Mouse (Mus musculus): Measurements from ENCODE around the gene Hprt. TPM values are rescaled to one million over a fixed set of nuclear protein-coding genes. Genes with fewer than 3 reads are reported as not detected.

The Hprt gene
- polyA plus RNA-seq, 1 experiment from 2014 or later, result 171 TPM

- no peaks in the 10 kb centered on the region for H3K9me3 ChIP-seq (ENCODE audit: control insufficient read depth, low read length)
- H3K4me1 ChIP-seq (replicated peaks; ENCODE audit: control insufficient read depth, insufficient read depth, low read length), result 0 out of 2 replicates have a peak, but pooled peaks cover 3% of the 10 kb centered on the region
- peak overlapping the region; percentile 76 for H3K27ac ChIP-seq (ENCODE audit: low read length)
- no peak for ATAC-seq (ENCODE audit: low read depth)
- H3K4me3 ChIP-seq (ENCODE audit: low read length), result no peak overlapping the region; the same call in 1 of the 2 replicates
- WGBS, result 22% methylated on average over 11 of the region's 11 CpGs
- H3K36me3 ChIP-seq (ENCODE audit: control insufficient read depth, insufficient read depth, low read length), result no peaks in the 10 kb centered on the region
- H3K4me2 ChIP-seq (ENCODE audit: low read depth, low read length), result peak overlapping the region; percentile 46
- H3K9ac ChIP-seq (ENCODE audit: low read length), result peak overlapping the region; percentile 5; the same call in 1 of the 2 replicates
- no peaks in the 10 kb centered on the region for H3K27me3 ChIP-seq (ENCODE audit: control insufficient read depth, insufficient read depth, low read depth, low read length)
Measured at GRCm38 (mm10) chrX:53059426-53060007, 71.6 kb downstream of the Hprt start.

DNA sequence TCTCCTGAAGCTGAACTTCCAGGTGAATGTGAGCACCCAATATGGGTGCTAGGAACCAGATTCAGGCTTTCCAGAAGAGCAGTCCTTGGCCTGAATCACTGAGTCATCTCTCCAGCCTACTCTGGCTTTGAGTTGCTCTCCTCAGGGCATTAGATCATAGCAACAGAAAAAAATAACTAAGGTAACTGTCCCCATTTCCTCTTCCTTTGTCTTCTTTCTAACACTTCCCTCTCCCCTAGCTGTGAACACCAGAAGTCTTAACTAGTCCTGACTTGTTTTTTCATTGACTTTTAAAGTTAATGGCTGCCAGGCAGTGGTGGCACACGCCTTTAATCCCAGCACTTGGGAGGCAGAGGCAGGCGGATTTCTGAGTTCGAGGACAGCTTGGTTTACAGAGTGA, 76.5 kb downstream of the Hprt start:
- no peaks in the 10 kb centered on the region for H3K36me3 ChIP-seq (ENCODE audit: control insufficient read depth, insufficient read depth, low read length)
- no peak for ATAC-seq (ENCODE audit: low read depth)
- no peaks in the 10 kb centered on the region for H3K9me3 ChIP-seq (ENCODE audit: control insufficient read depth, low read length)
- H3K27me3 ChIP-seq (ENCODE audit: control insufficient read depth, insufficient read depth, low read depth, low read length), result no peaks in the 10 kb centered on the region
- no peak overlapping the region for H3K4me2 ChIP-seq (ENCODE audit: low read depth, low read length)
- H3K27ac ChIP-seq (ENCODE audit: low read length), result no peak overlapping the region
- H3K4me1 ChIP-seq (replicated peaks; ENCODE audit: control insufficient read depth, insufficient read depth, low read length), result 0 out of 2 replicates have a peak, but pooled peaks cover 3% of the 10 kb centered on the region
- no peak overlapping the region for H3K4me3 ChIP-seq (ENCODE audit: low read length)
- H3K9ac ChIP-seq (ENCODE audit: low read length), result no peak overlapping the region
- WGBS, result 82% methylated on average over 3 of the region's 3 CpGs

MicroRNAs within 50 kb of the gene (microRNA counts, 519-probe panel; counts per million panel counts)
- 5,126 counts per million, percentile 96 among the panel's probes with 10 or more counts for microRNA mmu-miR-322
- microRNA mmu-miR-351, result 3,550 counts per million, percentile 71 among the panel's probes with 10 or more counts
- microRNA mmu-miR-450a-3p, result 1,502 counts per million, percentile 20 among the panel's probes with 10 or more counts
- microRNA mmu-miR-450a-5p, result 4,412 counts per million, percentile 90 among the panel's probes with 10 or more counts
- microRNA mmu-miR-450b-3p, result 3,263 counts per million, percentile 64 among the panel's probes with 10 or more counts
- microRNA mmu-miR-450b-5p, result 2,489 counts per million, percentile 44 among the panel's probes with 10 or more counts
- microRNA mmu-miR-503, result 3,535 counts per million, percentile 71 among the panel's probes with 10 or more counts
- 2,548 counts per million, percentile 46 among the panel's probes with 10 or more counts for microRNA mmu-miR-542-3p
- 3,167 counts per million, percentile 62 among the panel's probes with 10 or more counts for microRNA mmu-miR-542-5p

Small RNA genes within 50 kb of the gene (microRNA-seq; reads per million reads assigned to microRNA genes)
- gene Mir322 (104,815 reads per million, percentile 100 among the genes with 10 or more reads in this experiment), gene Mir351 (17,354 reads per million, percentile 96 among the genes with 10 or more reads in this experiment), gene Mir450-1 (48.4 reads per million, percentile 42 among the genes with 10 or more reads in this experiment), gene Mir450-2 (19.6 reads per million, percentile 33 among the genes with 10 or more reads in this experiment), gene Mir450b (343 reads per million, percentile 64 among the genes with 10 or more reads in this experiment), gene Mir503 (2,571 reads per million, percentile 84 among the genes with 10 or more reads in this experiment), gene Mir542 (1,223 reads per million, percentile 76 among the genes with 10 or more reads in this experiment)

Other genes starting within 250 kb of the Hprt start
- gene Ccdc160, start 196.9 kb upstream of the Hprt start, polyA plus RNA-seq (2015; fragmentation: Nextera tagmentation; extraction: Ambion mirVana), result 2.5 and 2.7 TPM in 2 replicates
- 33.6 and 37.4 TPM in 2 replicates for gene Phf6, start 75.9 kb upstream of the Hprt start, polyA plus RNA-seq (2015; fragmentation: Nextera tagmentation; extraction: Ambion mirVana)